Mouse (Mus musculus) CH12.LX (cell line): ENCODE data around the gene Pdzd2. TPM values are rescaled to one million over a fixed set of nuclear protein-coding genes. Genes with fewer than 3 reads are reported as not detected.

ENCODE experiments used
- DNase-seq: peaks from one replicate; pipeline ENCODE4 v3.0.0-alpha.2; 2013; ENCODE audit errors: extremely low read depth
- H3K27ac ChIP-seq: 2 replicates; pipeline ENCODE4 v1.5.1; 2012; ENCODE audit warnings: low read depth, mild to moderate bottlenecking, control low read depth, moderate library complexity; ENCODE audit not compliant: insufficient read depth
- H3K27me3 ChIP-seq: replicated peaks from 2 replicates; pipeline ENCODE3; 2012; ENCODE audit warnings: inconsistent platforms
- H3K36me3 ChIP-seq, 2 experiments: replicated peaks in 1 of 2; 2 replicates each; pipeline versions ENCODE3 to v1.6.1; 2012; ENCODE audit warnings: inconsistent platforms in 1 of 2, low read length in 1 of 2, mild to moderate bottlenecking in 1 of 2, mixed read lengths in 1 of 2, moderate library complexity in 1 of 2; ENCODE audit not compliant: control insufficient read depth in 1 of 2, insufficient read depth in 1 of 2
- H3K4me1 ChIP-seq, 2 experiments: 2 replicates each; pipeline ENCODE4 v1.6.1; 2012; ENCODE audit warnings: inconsistent platforms in 1 of 2, moderate library complexity in 1 of 2; ENCODE audit not compliant: insufficient read depth in 2 of 2, control insufficient read depth in 1 of 2
- H3K4me2 ChIP-seq: 2 replicates; pipeline ENCODE4 v1.6.1; 2012; ENCODE audit warnings: low read depth, mild to moderate bottlenecking, control low read depth; ENCODE audit not compliant: poor library complexity, insufficient read depth, severe bottlenecking
- H3K4me3 ChIP-seq, 3 experiments: fragments of 150-350 bp in 1 of 3; sonication (generic) in 1 of 3; replicated peaks in 1 of 3; 2 replicates each; pipeline versions ENCODE3 to v1.5.1; 2011 to 2012; ENCODE audit warnings: low read depth in 2 of 3, low read length in 2 of 3, mild to moderate bottlenecking in 2 of 3, moderate library complexity in 2 of 3, control low read depth in 1 of 3, improper control_type of control experiment in 1 of 3, inconsistent platforms in 1 of 3, mixed read lengths in 1 of 3; ENCODE audit not compliant: poor library complexity in 1 of 3
- H3K79me2 ChIP-seq: replicated peaks from 2 replicates; pipeline ENCODE4 v1.6.1; 2012; ENCODE audit warnings: mild to moderate bottlenecking, moderate library complexity; ENCODE audit not compliant: control insufficient read depth, poor library complexity, insufficient read depth, severe bottlenecking; ENCODE audit errors: extremely low read depth
- H3K9ac ChIP-seq: 2 replicates; pipeline ENCODE4 v1.6.1; 2012; ENCODE audit warnings: low read depth, mild to moderate bottlenecking, control low read depth, moderate library complexity; ENCODE audit not compliant: insufficient read depth
- H3K9me3 ChIP-seq: replicated peaks from 2 replicates; pipeline ENCODE3; 2012; ENCODE audit warnings: low read length, inconsistent platforms, mixed read lengths
- BHLHE40 ChIP-seq: IDR thresholded peaks from 2 replicates; pipeline ENCODE4 v1.6.1; 2011; ENCODE audit warnings: mild to moderate bottlenecking, low read depth, low read length, improper control_type of control experiment
- CHD1 ChIP-seq: IDR thresholded peaks from 2 replicates; pipeline ENCODE4 v1.6.1; 2012; ENCODE audit warnings: low read depth, low read length, improper control_type of control experiment, inconsistent platforms
- ELF1 ChIP-seq: IDR thresholded peaks from 2 replicates; pipeline ENCODE4 v1.6.1; 2014; ENCODE audit warnings: low read depth, mild to moderate bottlenecking, inconsistent platforms, low read length, improper control_type of control experiment
- ETS1 ChIP-seq: conservative IDR thresholded peaks from 2 replicates; pipeline ENCODE4 v1.6.1; 2012; ENCODE audit warnings: low read depth, mild to moderate bottlenecking, inconsistent platforms, low read length, improper control_type of control experiment, moderate library complexity
- GABPA ChIP-seq: IDR thresholded peaks from 2 replicates; pipeline ENCODE4 v1.6.1; 2012; ENCODE audit warnings: low read depth, low read length, improper control_type of control experiment, inconsistent platforms; ENCODE audit not compliant: insufficient replicate concordance
- HCFC1 ChIP-seq: IDR thresholded peaks from 2 replicates; pipeline ENCODE4 v1.6.1; 2012; ENCODE audit warnings: low read depth, mild to moderate bottlenecking, inconsistent platforms, low read length, improper control_type of control experiment
- IRF4 ChIP-seq: IDR thresholded peaks from 2 replicates; pipeline ENCODE4 v1.6.1; 2014; ENCODE audit warnings: low read depth, mild to moderate bottlenecking, inconsistent platforms, low read length, improper control_type of control experiment
- JUND ChIP-seq: conservative IDR thresholded peaks from 2 replicates; pipeline ENCODE4 v1.6.1; 2011; ENCODE audit warnings: low read depth, low read length, improper control_type of control experiment
- MAFK ChIP-seq: IDR thresholded peaks from 2 replicates; pipeline ENCODE4 v1.6.1; 2011; ENCODE audit warnings: low read length, improper control_type of control experiment; ENCODE audit not compliant: insufficient replicate concordance
- MAX ChIP-seq: IDR thresholded peaks from 2 replicates; pipeline ENCODE4 v1.6.1; 2011; ENCODE audit warnings: low read length, improper control_type of control experiment
- MAZ ChIP-seq: IDR thresholded peaks from 2 replicates; pipeline ENCODE4 v1.6.1; 2012; ENCODE audit warnings: low read depth, mild to moderate bottlenecking, inconsistent platforms, low read length, improper control_type of control experiment, moderate library complexity
- MEF2A ChIP-seq: IDR thresholded peaks from 2 replicates; pipeline ENCODE4 v1.6.1; 2014; ENCODE audit warnings: low read depth, mild to moderate bottlenecking, inconsistent platforms, low read length, improper control_type of control experiment, borderline replicate concordance
- MYC ChIP-seq: IDR thresholded peaks from 2 replicates; pipeline ENCODE4 v1.6.1; 2011; ENCODE audit warnings: low read depth, mild to moderate bottlenecking, improper control_type of control experiment, low read length
- NRF1 ChIP-seq: IDR thresholded peaks from 2 replicates; pipeline ENCODE4 v1.6.1; 2014; ENCODE audit warnings: low read depth, mild to moderate bottlenecking, inconsistent platforms, low read length, improper control_type of control experiment, moderate library complexity
- POLR2A ChIP-seq: IDR thresholded peaks from 2 replicates; pipeline ENCODE4 v1.6.1; 2011; ENCODE audit warnings: low read depth, mild to moderate bottlenecking, improper control_type of control experiment, low read length
- RAD21 ChIP-seq: IDR thresholded peaks from 2 replicates; pipeline ENCODE4 v1.6.1; 2011; ENCODE audit warnings: low read depth, mild to moderate bottlenecking, low read length, improper control_type of control experiment, moderate library complexity
- RCOR1 ChIP-seq: conservative IDR thresholded peaks from 2 replicates; pipeline ENCODE4 v1.6.1; 2012; ENCODE audit warnings: low read depth, mild to moderate bottlenecking, inconsistent platforms, low read length, improper control_type of control experiment
- SIN3A ChIP-seq: IDR thresholded peaks from 2 replicates; pipeline ENCODE4 v1.6.1; 2012; ENCODE audit warnings: low read length, improper control_type of control experiment, inconsistent platforms
- TCF12 ChIP-seq: IDR thresholded peaks from 2 replicates; pipeline ENCODE4 v1.6.1; 2014; ENCODE audit warnings: low read depth, mild to moderate bottlenecking, inconsistent platforms, low read length, improper control_type of control experiment
- UBTF ChIP-seq: IDR thresholded peaks from 2 replicates; pipeline ENCODE4 v1.6.1; 2012; ENCODE audit warnings: low read depth, mild to moderate bottlenecking, inconsistent platforms, low read length, improper control_type of control experiment, moderate library complexity
- USF2 ChIP-seq: conservative IDR thresholded peaks from 2 replicates; pipeline ENCODE4 v1.6.1; 2011; ENCODE audit warnings: low read depth, low read length, improper control_type of control experiment
- ZC3H11A ChIP-seq: IDR thresholded peaks from 2 replicates; pipeline ENCODE4 v1.6.1; 2012; ENCODE audit warnings: low read depth, mild to moderate bottlenecking, inconsistent platforms, low read length, improper control_type of control experiment
- ZKSCAN1 ChIP-seq: IDR thresholded peaks from 2 replicates; pipeline ENCODE4 v1.6.1; 2012; ENCODE audit warnings: low read depth, inconsistent platforms, low read length, improper control_type of control experiment, borderline replicate concordance
- ZNF384 ChIP-seq: IDR thresholded peaks from 2 replicates; pipeline ENCODE4 v1.6.1; 2012; ENCODE audit warnings: low read depth, low read length, improper control_type of control experiment, inconsistent platforms
- dilution Hi-C: fragments of 300-500 bp; cut with MboI; formaldehyde crosslinking; loops from 2 replicates; pipeline ENCODE4 v1.14.3; 2020; ENCODE audit warnings: low sequenced_read_pairs; ENCODE audit not compliant: extremely low pct_unique_long_range_greater_than_20kb, extremely low pct_ligation_motif_present
- in situ Hi-C: fragments of 300-500 bp; cut with MboI; formaldehyde crosslinking; loops from 3 replicates; pipeline ENCODE4 v1.14.3; 2019; ENCODE audit warnings: low sequenced_read_pairs, low pct_ligation_motif_present, low pct_unique_long_range_greater_than_20kb, mixed read lengths
- polyA plus RNA-seq: library from polyadenylated mRNA; unstranded; fragments of >175 nt; gene quantifications from 2 replicates; pipeline ENCODE4 v1.2.1, GENCODE M21; 2012; ENCODE audit warnings: low read depth; ENCODE audit not compliant: insufficient read length
- total RNA-seq, 2 experiments: library from RNA; depleted of rRNA; stranded (reverse); fragments of 300-350 nt in 1 of 2; fragments of >200 nt in 1 of 2; gene quantifications; 2 replicates each; pipeline ENCODE4 v1.2.3; 2012 to 2014

Gene Pdzd2
- total and polyA plus RNA-seq, 3 experiments: 0.04 to 0.24 (median 0.17) TPM

DNA sequence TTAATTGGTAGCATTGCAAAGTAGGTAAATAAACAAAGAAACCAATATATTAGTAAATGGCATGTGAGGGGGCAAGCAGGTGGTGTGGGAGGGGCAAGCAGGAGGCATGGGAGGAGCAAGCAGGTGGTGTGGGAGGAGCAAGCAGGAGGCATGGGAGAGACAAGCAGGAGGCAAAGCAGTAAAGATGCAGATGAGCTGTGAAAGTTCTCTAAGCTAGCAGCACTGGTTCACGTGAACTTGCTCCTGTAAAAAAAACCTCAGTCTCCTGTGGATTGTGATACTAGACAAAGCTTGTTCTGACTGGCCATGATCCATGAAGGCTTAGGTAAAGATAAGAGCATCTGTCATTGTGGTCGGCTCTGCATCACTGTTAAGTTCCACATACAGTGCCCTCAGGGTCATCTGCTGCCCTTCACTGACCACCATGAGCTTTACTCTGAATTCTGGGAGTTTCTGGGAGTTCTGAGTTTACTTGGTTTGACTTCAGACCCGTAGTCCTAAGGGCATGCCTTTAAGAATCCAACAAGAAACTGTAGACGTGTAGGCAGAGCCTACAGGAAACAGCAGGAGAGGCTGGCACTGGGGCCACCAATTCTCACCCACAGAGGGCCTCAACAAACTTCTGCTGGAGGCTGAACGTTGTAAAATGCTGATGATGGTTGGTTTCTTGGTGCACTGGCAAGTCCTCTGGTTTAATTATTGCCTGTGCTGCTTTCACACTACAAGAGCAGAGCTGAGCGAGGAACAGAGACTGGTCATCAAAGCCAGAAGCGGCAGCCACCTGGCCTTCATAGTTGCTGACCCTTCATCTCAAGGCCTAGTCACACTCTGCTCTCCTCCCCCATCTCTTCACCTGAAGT lies 309.9 kb downstream of the Pdzd2 start:
- Histone ChIP-seq H3K27ac (peak overlapping the region; percentile 93), H3K9ac (peak overlapping the region; percentile 34), H3K4me3 (peak overlapping the region in 1 of 3 experiments; percentile 13)
- TF ChIP-seq MAX (0 out of 2 replicates have a peak, but pooled peaks have one; percentile 21), BHLHE40 (peak; percentile 87), RCOR1 (no peak), NRF1 (no peak), MAFK (no peak), ZC3H11A (no peak), IRF4 (peak; percentile 46; the same call in 1 of the 2 replicates), CHD1 (0 out of 2 replicates have a peak, but pooled peaks have one; percentile 8), TCF12 (peak; percentile 10; the same call in 1 of the 2 replicates), ZNF384 (peak; percentile 48; the same call in 1 of the 2 replicates), MYC (peak; percentile 33; the same call in 1 of the 2 replicates), ETS1 (peak; percentile 49), ZKSCAN1 (no peak)
- TF ChIP-seq, all 38 proteins: peak for 8
- in situ Hi-C loops (no loop called here), dilution Hi-C loops (no loop called here)
- Histone ChIP-seq H3K9me3 (no peaks in the 10 kb centered on the region), H3K36me3 (no peaks in the 10 kb centered on the region), H3K79me2 (no peaks in the 10 kb centered on the region), H3K4me1 (peaks cover 33 to 54% of the 10 kb centered on the region in 2 experiments), H3K4me2 (peak overlapping the region; percentile 60), H3K27me3 (no peaks in the 10 kb centered on the region)
- DNase-seq: no peak

DNA sequence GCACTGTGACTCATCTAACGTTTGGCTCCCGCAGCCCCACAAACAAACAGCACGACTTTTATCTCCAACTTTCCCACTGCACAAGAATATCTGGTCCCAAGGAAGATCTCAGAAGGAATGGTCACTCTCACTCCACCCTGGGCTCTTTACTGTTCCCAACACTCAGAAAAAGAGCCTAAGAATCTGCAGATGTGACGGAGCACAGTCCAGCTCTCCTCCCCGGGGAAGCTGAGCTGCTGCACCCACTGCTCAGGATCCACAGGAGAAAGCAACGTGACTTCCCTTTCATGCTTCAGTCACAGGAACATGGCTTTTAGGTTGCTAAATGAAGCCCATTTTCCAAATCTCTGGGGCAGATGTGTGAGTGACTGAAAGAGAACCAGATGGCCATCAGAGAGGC lies 311.9 kb downstream of the Pdzd2 start:
- peaks cover 35 to 62% of the 10 kb centered on the region in 2 experiments for H3K4me1 ChIP-seq
- in situ Hi-C loops (no loop called here), dilution Hi-C loops (no loop called here)

More for the DNA sequence above, 311.9 kb downstream of the Pdzd2 start:
- TF ChIP-seq POLR2A (no peak), MAZ (no peak), ZNF384 (no peak), CHD1 (no peak), USF2 (no peak), BHLHE40 (no peak), IRF4 (no peak), ELF1 (no peak), HCFC1 (no peak), MEF2A (no peak), MYC (no peak), GABPA (no peak), JUND (no peak), RAD21 (no peak), SIN3A (no peak), UBTF (no peak), TCF12 (no peak)
- no peak overlapping the region for H3K4me3 ChIP-seq
- H3K27me3 ChIP-seq: no peaks in the 10 kb centered on the region
- H3K79me2 ChIP-seq: no peaks in the 10 kb centered on the region
- H3K27ac ChIP-seq: no peak overlapping the region
- no peaks in the 10 kb centered on the region for H3K36me3 ChIP-seq
- H3K4me2 ChIP-seq: no peak overlapping the region
- DNase-seq: no peak
- no peaks in the 10 kb centered on the region for H3K9me3 ChIP-seq
- H3K9ac ChIP-seq: no peak overlapping the region
